Comparison of ENCODE assay signal across 31 mouse cellular contexts in the genomic region with DNA sequence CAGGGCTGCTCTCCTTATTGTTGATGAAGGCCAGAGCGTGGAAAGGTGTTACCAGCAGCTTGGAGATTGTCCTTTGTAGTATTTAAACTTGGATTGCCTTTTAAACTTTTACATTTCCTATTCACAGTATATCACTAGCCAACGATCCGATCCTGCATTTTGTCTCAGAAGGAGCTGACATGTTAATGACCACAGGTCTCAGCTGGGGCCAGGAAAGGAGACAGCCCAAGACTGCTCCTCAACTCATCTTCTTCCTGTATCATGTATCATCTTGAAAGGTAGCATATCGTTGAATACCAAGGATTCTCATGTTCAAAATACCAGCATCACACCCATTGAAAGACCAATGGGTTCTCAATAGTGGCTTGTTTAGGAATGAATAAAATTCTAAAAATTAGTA.
"Had no signal": no experiment of that assay in that cellular context is flagged by ENCODE, and none has a peak within 500 bp of the region (broad histone marks: within the 10 kb centered on the region; RNA-seq: fewer than 3 reads in every experiment).

No protein-coding gene starts in this region.

- H3K36me3 ChIP-seq: limb, embryonic 10.5 days; limb, embryonic 12.5 days; limb, embryonic 13.5 days; limb, embryonic 15.5 days; liver, embryonic 12.5 days; liver, embryonic 13.5 days; liver, embryonic 15.5 days; lung, embryonic 15.5 days; midbrain, embryonic 10.5 days; midbrain, embryonic 12.5 days; midbrain, embryonic 13.5 days; midbrain, embryonic 15.5 days; neural tube, embryonic 12.5 days; neural tube, embryonic 13.5 days had no signal

- H3K9ac ChIP-seq: limb, embryonic 12.5 days; limb, embryonic 13.5 days; limb, embryonic 15.5 days; liver, embryonic 12.5 days; liver, embryonic 13.5 days; liver, embryonic 14.5 days; liver, embryonic 15.5 days; lung, embryonic 14.5 days; lung, embryonic 15.5 days; midbrain, embryonic 12.5 days; midbrain, embryonic 13.5 days; midbrain, embryonic 15.5 days; neural tube, embryonic 12.5 days; neural tube, embryonic 13.5 days had no signal

- H3K4me1 ChIP-seq: limb, embryonic 10.5 days; limb, embryonic 12.5 days; limb, embryonic 13.5 days; limb, embryonic 15.5 days; liver, embryonic 13.5 days; liver, embryonic 15.5 days; midbrain, embryonic 10.5 days; midbrain, embryonic 12.5 days; midbrain, embryonic 13.5 days; midbrain, embryonic 15.5 days; neural tube, embryonic 12.5 days had no signal

- H3K27ac ChIP-seq: left cerebral cortex, adult 2 months; limb, embryonic 10.5 days; limb, embryonic 12.5 days; limb, embryonic 13.5 days; limb, embryonic 15.5 days; liver, embryonic 12.5 days; liver, embryonic 13.5 days; liver, embryonic 14.5 days; liver, embryonic 15.5 days; lung, embryonic 15.5 days; macrophage; midbrain, embryonic 10.5 days; midbrain, embryonic 12.5 days; midbrain, embryonic 13.5 days; midbrain, embryonic 15.5 days; neural tube, embryonic 12.5 days; neural tube, embryonic 13.5 days had no signal

- ATAC-seq: liver, embryonic 12.5 days; lung, postnatal 0 days; midbrain, embryonic 13.5 days; midbrain, embryonic 15.5 days; midbrain, embryonic 16.5 days had no signal

- H3K9me3 ChIP-seq: limb, embryonic 10.5 days; limb, embryonic 12.5 days; limb, embryonic 13.5 days; limb, embryonic 15.5 days; liver, embryonic 12.5 days; liver, embryonic 13.5 days; liver, embryonic 15.5 days; lung, embryonic 15.5 days; midbrain, embryonic 10.5 days; midbrain, embryonic 12.5 days; midbrain, embryonic 13.5 days; midbrain, embryonic 15.5 days; neural tube, embryonic 12.5 days; neural tube, embryonic 13.5 days had no signal

- H3K4me2 ChIP-seq: limb, embryonic 12.5 days; limb, embryonic 13.5 days; limb, embryonic 15.5 days; liver, embryonic 12.5 days; liver, embryonic 13.5 days; liver, embryonic 15.5 days; lung, embryonic 14.5 days; lung, embryonic 15.5 days; midbrain, embryonic 12.5 days; midbrain, embryonic 13.5 days; midbrain, embryonic 15.5 days; neural tube, embryonic 12.5 days; neural tube, embryonic 13.5 days had no signal

- H3K27me3 ChIP-seq: limb, embryonic 12.5 days; limb, embryonic 13.5 days; limb, embryonic 15.5 days; liver, embryonic 12.5 days; liver, embryonic 13.5 days; liver, embryonic 15.5 days; lung, embryonic 15.5 days; midbrain, embryonic 12.5 days; midbrain, embryonic 13.5 days; midbrain, embryonic 15.5 days; neural tube, embryonic 12.5 days; neural tube, embryonic 13.5 days had no signal

- DNase-seq: left cerebral cortex, postnatal 4 days; liver; liver, embryonic 13.5 days; lung, adult 18-20 months; lung, adult 2 months; lung, embryonic 14.5 days; lung, postnatal 10 days; lung, postnatal 14 days; lung, postnatal 36 days; lung, postnatal 4 days; midbrain, embryonic 14.5 days had no signal

- H3K4me3 ChIP-seq: left cerebral cortex, adult 2 months; limb, embryonic 10.5 days; limb, embryonic 12.5 days; limb, embryonic 13.5 days; limb, embryonic 15.5 days; liver, embryonic 12.5 days; liver, embryonic 13.5 days; liver, embryonic 15.5 days; lung, embryonic 15.5 days; megakaryocyte, embryonic 14.5 days; midbrain, embryonic 10.5 days; midbrain, embryonic 12.5 days; midbrain, embryonic 13.5 days; midbrain, embryonic 15.5 days; myocyte; neural tube, embryonic 12.5 days; neural tube, embryonic 13.5 days had no signal
